Mouse (Mus musculus): ENCODE data around the gene Rsrc1. TPM values are rescaled to one million over a fixed set of nuclear protein-coding genes. Genes with fewer than 3 reads are reported as not detected.
A peak's percentile ranks its signal among the peaks of the same experiment; 100 is the strongest.

The Rsrc1 gene
- polyA plus RNA-seq, 1 experiment from 2014 or later, result 30.8 TPM

DNA sequence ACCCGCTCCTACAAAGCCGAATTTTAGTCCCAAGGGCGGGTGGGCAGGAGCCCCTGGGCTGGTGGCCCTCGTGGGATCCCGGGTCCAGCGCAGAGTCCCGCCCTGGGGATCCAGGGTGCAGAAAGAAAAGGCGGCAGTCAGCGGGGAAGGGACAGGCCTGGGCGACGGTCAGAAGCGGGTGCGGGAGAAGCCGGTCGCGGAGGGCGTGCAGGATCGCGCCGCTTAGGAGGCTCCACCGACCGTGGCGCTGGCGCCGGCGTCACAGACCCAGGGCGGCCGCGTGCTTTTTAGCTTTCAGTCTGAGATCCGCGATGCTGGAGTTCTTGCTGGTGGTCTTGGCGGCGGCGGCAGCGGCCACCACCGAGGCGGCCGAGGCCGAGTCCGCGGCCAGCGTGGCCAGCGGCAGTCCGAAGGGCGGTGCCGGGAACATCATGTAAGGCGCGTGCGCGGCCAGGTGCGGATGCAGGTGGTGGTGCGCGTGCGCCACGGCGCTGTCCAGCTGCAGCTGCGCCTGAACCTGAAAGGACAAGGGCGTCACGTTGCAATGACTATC is 7.7 kb upstream of the Rsrc1 start:
- peak overlapping the region; percentile 87 for H3K4me2 ChIP-seq (ENCODE audit: low read depth, low read length)
- peaks cover 6% of the 10 kb centered on the region; the same call in 1 of the 2 replicates for H3K4me1 ChIP-seq (replicated peaks; ENCODE audit: control insufficient read depth, insufficient read depth, low read length)
- no peaks in the 10 kb centered on the region for H3K9me3 ChIP-seq (ENCODE audit: control insufficient read depth, low read length)
- H3K9ac ChIP-seq (ENCODE audit: low read length), result no peak overlapping the region
- no peak overlapping the region for H3K27ac ChIP-seq (ENCODE audit: low read length)
- H3K36me3 ChIP-seq (ENCODE audit: control insufficient read depth, insufficient read depth, low read length), result no peaks in the 10 kb centered on the region
- under 1% methylated on average over 59 of the region's 59 CpGs for WGBS
- H3K27me3 ChIP-seq (ENCODE audit: control insufficient read depth, insufficient read depth, low read depth, low read length), result peaks cover 71% of the 10 kb centered on the region
- peak overlapping the region; percentile 57 for H3K4me3 ChIP-seq (ENCODE audit: low read length)
- ATAC-seq (ENCODE audit: low read depth), result peak; percentile 81

DNA sequence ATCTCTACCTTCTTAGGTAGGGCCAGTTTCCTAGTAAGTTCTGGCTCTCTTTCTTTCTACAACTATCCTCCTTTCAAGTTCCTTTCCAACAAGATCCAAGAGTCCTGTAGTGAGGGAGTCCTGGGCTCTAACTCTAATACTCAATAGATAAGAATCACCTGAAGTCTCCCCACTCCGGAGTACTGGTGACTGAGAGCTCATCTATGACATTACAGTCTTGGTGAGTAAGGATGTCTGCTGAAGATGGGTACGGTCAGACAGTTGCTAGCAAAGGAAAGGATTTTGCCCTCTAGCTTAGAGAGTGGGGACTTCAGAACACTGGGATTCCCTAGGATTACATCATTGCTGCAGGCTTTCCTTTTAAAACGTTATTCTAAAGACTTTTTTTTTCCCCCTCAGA is 6.7 kb upstream of the Rsrc1 start:
- no peak overlapping the region for H3K4me2 ChIP-seq (ENCODE audit: low read depth, low read length)
- H3K27ac ChIP-seq (ENCODE audit: low read length), result no peak overlapping the region
- H3K27me3 ChIP-seq (ENCODE audit: control insufficient read depth, insufficient read depth, low read depth, low read length), result peaks cover 78% of the 10 kb centered on the region
- no peak for ATAC-seq (ENCODE audit: low read depth)
- H3K4me3 ChIP-seq (ENCODE audit: low read length), result no peak overlapping the region
- H3K4me1 ChIP-seq (replicated peaks; ENCODE audit: control insufficient read depth, insufficient read depth, low read length), result peaks cover 6% of the 10 kb centered on the region; the same call in 1 of the 2 replicates
- no peaks in the 10 kb centered on the region for H3K36me3 ChIP-seq (ENCODE audit: control insufficient read depth, insufficient read depth, low read length)
- WGBS, result 11% methylated on average over 3 of the region's 3 CpGs
- H3K9me3 ChIP-seq (ENCODE audit: control insufficient read depth, low read length), result no peaks in the 10 kb centered on the region
- no peak overlapping the region for H3K9ac ChIP-seq (ENCODE audit: low read length)

DNA sequence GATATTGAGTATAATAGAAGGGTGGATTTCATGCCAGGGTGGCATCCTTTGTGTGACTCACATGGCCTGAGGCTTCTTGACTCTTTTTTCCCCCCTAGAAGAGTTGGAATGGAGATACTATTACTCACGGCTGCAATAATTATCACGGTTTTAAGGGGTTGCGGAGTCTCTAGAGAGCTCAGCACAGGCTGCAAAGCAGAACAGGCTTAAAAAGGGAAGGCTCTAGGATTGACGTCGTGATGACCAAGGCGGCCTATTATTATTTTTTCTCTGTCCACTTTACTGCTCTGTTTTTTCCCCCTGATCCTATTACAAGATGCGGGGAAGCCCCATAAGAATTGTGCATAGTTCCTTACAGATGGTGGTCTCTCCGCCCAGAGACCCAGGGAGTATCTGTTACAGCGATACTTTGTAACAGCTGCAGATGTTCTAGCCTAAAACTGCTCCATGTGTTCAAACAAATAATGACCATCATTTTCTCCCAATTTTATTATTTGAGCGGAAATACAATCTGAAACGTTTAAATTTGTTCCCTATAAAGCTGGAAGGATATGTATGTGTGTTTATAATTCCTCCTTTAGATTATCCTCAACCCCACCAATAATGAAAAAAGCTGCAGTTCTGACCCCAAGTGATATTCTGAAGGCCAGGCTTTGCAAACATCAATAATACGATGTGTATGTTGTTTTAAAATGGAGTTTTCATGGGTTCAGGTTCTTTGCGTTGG is 4.1 kb upstream of the Rsrc1 start:
- 9% methylated on average over 13 of the region's 13 CpGs for WGBS
- no peak overlapping the region for H3K4me3 ChIP-seq (ENCODE audit: low read length)
- no peaks in the 10 kb centered on the region for H3K9me3 ChIP-seq (ENCODE audit: control insufficient read depth, low read length)
- no peak for ATAC-seq (ENCODE audit: low read depth)
- H3K9ac ChIP-seq (ENCODE audit: low read length), result no peak overlapping the region
- H3K27ac ChIP-seq (ENCODE audit: low read length), result no peak overlapping the region
- H3K36me3 ChIP-seq (ENCODE audit: control insufficient read depth, insufficient read depth, low read length), result no peaks in the 10 kb centered on the region
- H3K4me2 ChIP-seq (ENCODE audit: low read depth, low read length), result no peak overlapping the region
- H3K27me3 ChIP-seq (ENCODE audit: control insufficient read depth, insufficient read depth, low read depth, low read length), result peaks cover 76% of the 10 kb centered on the region
- peaks cover 13% of the 10 kb centered on the region for H3K4me1 ChIP-seq (replicated peaks; ENCODE audit: control insufficient read depth, insufficient read depth, low read length)

GRCm38 (mm10) chr3:66977811-66978456 is 3.3 kb upstream of the Rsrc1 start:
- Histone ChIP-seq H3K27ac (ENCODE audit: low read length) (no peak overlapping the region), H3K27me3 (ENCODE audit: control insufficient read depth, insufficient read depth, low read depth, low read length) (peaks cover 76% of the 10 kb centered on the region), H3K9me3 (ENCODE audit: control insufficient read depth, low read length) (no peaks in the 10 kb centered on the region), H3K9ac (ENCODE audit: low read length) (no peak overlapping the region), H3K4me3 (ENCODE audit: low read length) (no peak overlapping the region), H3K4me2 (ENCODE audit: low read depth, low read length) (no peak overlapping the region), H3K4me1 (replicated peaks; ENCODE audit: control insufficient read depth, insufficient read depth, low read length) (peaks cover 13% of the 10 kb centered on the region), H3K36me3 (ENCODE audit: control insufficient read depth, insufficient read depth, low read length) (no peaks in the 10 kb centered on the region)
- 2% methylated on average over 25 of the region's 25 CpGs for WGBS
- ATAC-seq (ENCODE audit: low read depth), result no peak

DNA sequence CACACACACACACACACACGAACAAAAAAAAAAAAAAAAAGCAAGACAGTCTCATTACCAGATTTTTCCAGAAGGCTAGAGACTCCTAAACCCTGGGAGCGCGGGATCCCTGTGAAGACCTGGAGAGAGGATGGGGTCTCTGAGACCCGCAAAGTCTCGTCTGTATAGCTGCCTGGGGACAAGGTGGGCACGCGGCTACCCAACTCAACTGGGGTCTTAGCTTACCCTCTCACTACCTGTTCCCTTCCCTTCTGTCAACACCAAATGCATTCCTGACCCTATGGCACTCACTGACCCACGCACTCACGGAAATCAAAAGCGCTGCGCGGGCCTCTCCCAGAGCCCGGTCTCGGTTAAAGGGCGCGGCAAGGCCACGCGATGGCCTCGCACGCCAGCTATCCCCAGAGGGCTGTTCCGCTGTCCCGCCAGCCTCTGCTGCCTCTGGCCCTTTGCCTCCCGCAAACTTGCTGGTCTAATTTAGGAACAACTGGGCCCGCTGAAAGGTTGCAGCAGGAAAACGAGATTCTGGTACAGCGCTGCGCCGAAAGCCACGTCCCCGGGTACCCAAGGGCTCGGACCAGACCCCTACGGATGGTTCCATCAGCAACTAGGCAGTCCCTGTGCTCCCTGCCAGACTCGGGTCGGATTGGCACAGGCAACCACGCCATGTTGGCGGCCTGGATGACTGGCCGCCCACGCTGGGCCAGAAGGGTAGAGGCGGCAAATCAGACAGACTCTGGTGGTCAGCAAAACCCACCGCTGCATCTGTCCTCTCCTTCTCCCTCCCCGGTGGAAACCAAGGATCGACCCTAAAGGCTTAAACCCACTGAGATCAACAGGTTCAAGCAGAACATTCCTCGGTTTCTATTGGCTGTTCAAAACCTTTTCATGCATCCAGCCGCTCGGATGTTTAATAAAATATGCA is 2.5 kb upstream of the Rsrc1 start:
- H3K36me3 ChIP-seq (ENCODE audit: control insufficient read depth, insufficient read depth, low read length), result no peaks in the 10 kb centered on the region
- H3K27me3 ChIP-seq (ENCODE audit: control insufficient read depth, insufficient read depth, low read depth, low read length), result peaks cover 70% of the 10 kb centered on the region
- no peak for ATAC-seq (ENCODE audit: low read depth)
- H3K4me1 ChIP-seq (replicated peaks; ENCODE audit: control insufficient read depth, insufficient read depth, low read length), result peaks cover 11% of the 10 kb centered on the region
- no peak overlapping the region for H3K4me2 ChIP-seq (ENCODE audit: low read depth, low read length)
- 2% methylated on average over 44 of the region's 45 CpGs for WGBS
- H3K9ac ChIP-seq (ENCODE audit: low read length), result no peak overlapping the region
- no peak overlapping the region for H3K4me3 ChIP-seq (ENCODE audit: low read length)
- no peaks in the 10 kb centered on the region for H3K9me3 ChIP-seq (ENCODE audit: control insufficient read depth, low read length)
- no peak overlapping the region for H3K27ac ChIP-seq (ENCODE audit: low read length)

GRCm38 (mm10) chr3:66979491-66979890 is 1.7 kb upstream of the Rsrc1 start:
- Histone ChIP-seq H3K9me3 (ENCODE audit: control insufficient read depth, low read length) (no peaks in the 10 kb centered on the region), H3K4me1 (replicated peaks; ENCODE audit: control insufficient read depth, insufficient read depth, low read length) (peaks cover 11% of the 10 kb centered on the region), H3K36me3 (ENCODE audit: control insufficient read depth, insufficient read depth, low read length) (no peaks in the 10 kb centered on the region), H3K4me3 (ENCODE audit: low read length) (no peak overlapping the region), H3K27me3 (ENCODE audit: control insufficient read depth, insufficient read depth, low read depth, low read length) (peaks cover 66% of the 10 kb centered on the region), H3K9ac (ENCODE audit: low read length) (no peak overlapping the region), H3K27ac (ENCODE audit: low read length) (no peak overlapping the region), H3K4me2 (ENCODE audit: low read depth, low read length) (no peak overlapping the region)
- WGBS, result 5% methylated on average over 9 of the region's 9 CpGs
- ATAC-seq (ENCODE audit: low read depth), result no peak

DNA sequence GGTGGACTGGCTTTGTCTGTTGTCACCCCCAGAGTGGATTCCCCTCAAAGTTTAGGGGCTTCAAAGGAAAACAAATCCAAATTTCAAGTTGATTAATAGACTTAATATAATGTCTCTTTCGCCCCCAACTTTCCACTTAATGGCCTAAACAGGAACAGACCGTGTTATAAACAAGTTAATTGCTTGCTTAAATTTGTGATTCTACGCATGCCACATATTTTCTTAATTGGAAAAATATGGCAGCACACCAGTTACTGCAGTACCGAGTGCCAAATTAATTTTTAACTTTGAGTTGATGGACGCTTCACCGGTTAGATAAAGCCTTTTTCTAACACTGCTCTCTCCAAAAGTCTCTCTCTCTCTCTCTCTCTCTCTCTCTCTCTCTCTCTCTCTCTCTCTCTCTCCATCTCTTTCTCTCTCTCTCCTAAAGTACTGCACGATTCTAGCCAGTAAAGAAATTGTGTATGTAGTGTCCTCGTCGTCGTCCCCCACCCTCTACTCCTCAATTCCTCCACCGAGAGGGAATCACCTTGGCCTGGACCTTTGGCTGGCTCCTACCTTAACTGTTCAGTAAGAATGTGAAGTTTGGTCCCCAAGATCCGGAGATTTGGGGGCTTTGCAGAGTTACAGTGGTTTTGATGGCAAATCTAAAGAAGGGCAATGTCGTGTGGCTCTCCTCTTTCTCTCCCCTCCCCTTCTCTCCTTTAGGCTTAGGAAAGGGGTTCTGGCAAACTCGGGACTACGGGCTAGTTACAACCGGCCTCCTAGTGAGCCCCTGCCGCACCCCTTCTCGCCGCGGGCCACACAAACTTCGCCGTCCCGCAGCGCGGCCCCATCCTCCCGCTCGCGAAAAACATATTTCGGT is 847 bp upstream of the Rsrc1 start:
- Histone ChIP-seq H3K9ac (ENCODE audit: low read length) (no peak overlapping the region), H3K4me1 (replicated peaks; ENCODE audit: control insufficient read depth, insufficient read depth, low read length) (peaks cover 14% of the 10 kb centered on the region), H3K4me2 (ENCODE audit: low read depth, low read length) (peak overlapping the region; percentile 79), H3K9me3 (ENCODE audit: control insufficient read depth, low read length) (no peaks in the 10 kb centered on the region), H3K27ac (ENCODE audit: low read length) (no peak overlapping the region), H3K27me3 (ENCODE audit: control insufficient read depth, insufficient read depth, low read depth, low read length) (peaks cover 60% of the 10 kb centered on the region), H3K4me3 (ENCODE audit: low read length) (peak overlapping the region; percentile 55), H3K36me3 (ENCODE audit: control insufficient read depth, insufficient read depth, low read length) (no peaks in the 10 kb centered on the region)
- ATAC-seq (ENCODE audit: low read depth), result no peak
- 3% methylated on average over 29 of the region's 29 CpGs for WGBS

DNA sequence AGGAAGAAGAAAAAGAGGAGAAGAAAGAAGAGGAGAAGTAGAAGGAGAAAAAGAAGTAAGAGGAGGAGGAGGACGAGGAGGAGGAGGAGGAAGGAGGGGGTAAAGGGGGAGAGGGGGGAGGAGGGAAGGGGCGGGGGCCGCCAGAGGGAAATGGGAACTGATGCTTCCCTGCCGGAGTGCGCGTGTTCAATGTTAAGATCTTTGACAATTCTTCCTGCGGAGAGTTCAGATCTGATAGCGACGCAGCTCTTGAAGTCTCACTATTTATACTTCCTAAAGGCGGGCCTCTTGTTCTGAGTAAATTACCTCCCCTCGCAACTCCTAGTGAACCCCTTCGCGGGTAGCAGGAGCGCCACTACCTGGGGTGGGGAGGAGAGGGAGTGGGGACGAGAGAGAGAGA is 516 bp downstream of the Rsrc1 start, which contains the start of gene Shox2:
Shox2 (minus strand) TSS at position 66 of the 400 bp plus-strand sequence.
- 1% methylated on average over 15 of the region's 15 CpGs for WGBS
- H3K36me3 ChIP-seq (ENCODE audit: control insufficient read depth, insufficient read depth, low read length), result no peaks in the 10 kb centered on the region
- H3K27ac ChIP-seq (ENCODE audit: low read length), result no peak within 1 kb of the TSS
- H3K4me3 ChIP-seq (ENCODE audit: low read length), result peak within 1 kb of the TSS; percentile 55
- peak within 1 kb of the TSS; percentile 79 for H3K4me2 ChIP-seq (ENCODE audit: low read depth, low read length)
- peaks cover 56% of the 10 kb centered on the region for H3K27me3 ChIP-seq (ENCODE audit: control insufficient read depth, insufficient read depth, low read depth, low read length)
- H3K9me3 ChIP-seq (ENCODE audit: control insufficient read depth, low read length), result no peaks in the 10 kb centered on the region
- peak within 1 kb of the TSS; percentile 53; the same call in 1 of the 2 replicates for H3K9ac ChIP-seq (ENCODE audit: low read length)
- H3K4me1 ChIP-seq (replicated peaks; ENCODE audit: control insufficient read depth, insufficient read depth, low read length), result peaks cover 20% of the 10 kb centered on the region
- ATAC-seq (ENCODE audit: low read depth), result no peak

Measured in lung, embryonic 16.5 days (tissue).